Mouse (Mus musculus) lung, postnatal 25 days (tissue): ENCODE measurements at regions not wholly inside any gene's neighbourhood (a gene's known extent, or its start where the extent isn't known, plus 50 kb on each side); places are given as distances from the start of the nearest gene placed in this dataset.

Source experiments
- DNase-seq: peaks from one replicate; pipeline ENCODE4 v3.0.0; 2022; ENCODE audit warnings: low spot score

- no peak for DNase-seq
These were observed 85.8 kb upstream of the Zmiz1 start for GRCm38 (mm10) chr14:25373167-25373566.

DNA sequence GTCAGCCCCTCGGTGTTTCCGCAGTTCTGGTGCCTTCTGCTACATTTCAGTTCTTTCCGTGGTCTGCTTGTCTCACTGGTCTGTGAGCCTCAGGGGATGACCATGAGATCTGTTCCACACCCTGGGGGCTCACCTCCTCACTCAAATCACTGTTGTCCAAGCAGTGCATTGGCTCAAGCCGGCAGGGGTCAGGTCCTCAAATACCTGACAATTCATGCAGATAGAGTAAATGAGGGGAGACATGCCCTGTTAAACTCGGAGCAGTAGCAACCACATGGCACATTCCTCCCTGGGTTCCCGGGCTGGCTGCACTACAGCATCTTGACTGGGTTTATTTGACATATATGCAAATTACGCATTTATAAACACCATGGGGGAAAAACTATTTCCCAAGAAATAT, 84.0 kb upstream of the Zmiz1 start:
- DNase-seq, result no peak

DNA sequence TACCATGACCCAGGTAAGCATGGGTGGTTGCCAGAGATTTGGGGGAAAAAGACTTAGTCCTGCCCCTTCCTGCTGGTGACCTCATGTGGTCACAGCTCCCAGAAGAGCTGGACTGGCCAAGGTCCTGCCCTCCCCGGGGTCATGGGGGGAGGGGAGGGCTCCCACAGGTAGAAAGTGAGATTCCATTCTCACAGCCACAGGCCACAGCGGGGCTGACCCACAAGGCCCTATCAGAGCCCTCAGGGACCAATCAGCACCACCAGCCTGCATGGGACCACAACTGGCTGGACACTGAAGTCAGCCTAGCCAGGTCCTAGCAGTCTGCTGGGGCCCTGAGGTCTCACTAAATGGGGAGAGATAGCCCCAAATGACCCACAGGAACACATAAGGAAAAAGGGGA, 81.9 kb upstream of the Zmiz1 start:
- DNase-seq, result no peak

GRCm38 (mm10) chr14:25377554-25377899, 81.5 kb upstream of the Zmiz1 start:
- no peak for DNase-seq

DNA sequence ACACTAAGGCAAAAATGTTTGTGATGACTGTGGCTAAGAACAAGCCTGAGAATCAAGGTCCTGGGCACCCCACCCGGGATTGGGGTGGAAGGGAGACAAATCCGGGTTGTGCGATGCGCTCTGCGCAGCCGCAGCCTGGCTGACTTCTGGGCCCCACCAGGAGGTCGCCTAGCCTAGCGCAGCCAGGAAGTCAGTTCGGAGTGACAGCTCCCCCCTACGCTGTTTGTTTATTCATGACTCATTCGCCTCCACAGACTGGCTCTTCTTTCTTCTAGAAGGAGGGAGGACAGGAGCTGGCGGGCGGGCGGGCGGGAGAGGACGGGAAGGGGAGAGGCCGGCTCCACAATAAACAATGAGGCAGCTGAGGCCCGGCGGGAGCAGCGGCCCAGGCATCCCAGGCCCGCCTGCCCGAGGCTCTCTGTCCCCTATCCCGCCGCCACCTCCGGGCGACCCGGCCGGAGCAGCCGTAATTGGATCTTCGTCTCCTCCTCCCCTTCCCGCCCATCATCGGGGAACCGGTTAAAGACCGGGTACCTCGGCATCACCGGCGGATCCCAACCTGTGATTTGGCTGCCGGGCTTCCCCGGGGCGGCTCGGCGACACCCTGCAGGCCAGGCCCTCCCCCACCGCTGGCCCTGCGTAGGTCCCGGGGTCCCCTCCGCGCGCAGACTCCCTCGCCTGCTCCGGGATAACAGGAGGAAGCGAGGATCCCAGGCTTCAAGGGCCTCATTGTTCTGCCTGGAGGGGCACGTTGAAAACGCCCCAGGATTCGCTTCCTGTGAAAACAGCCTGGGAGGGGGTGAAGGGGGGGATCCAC, 80.9 kb upstream of the Zmiz1 start:
- DNase-seq, result peak; percentile 91

DNA sequence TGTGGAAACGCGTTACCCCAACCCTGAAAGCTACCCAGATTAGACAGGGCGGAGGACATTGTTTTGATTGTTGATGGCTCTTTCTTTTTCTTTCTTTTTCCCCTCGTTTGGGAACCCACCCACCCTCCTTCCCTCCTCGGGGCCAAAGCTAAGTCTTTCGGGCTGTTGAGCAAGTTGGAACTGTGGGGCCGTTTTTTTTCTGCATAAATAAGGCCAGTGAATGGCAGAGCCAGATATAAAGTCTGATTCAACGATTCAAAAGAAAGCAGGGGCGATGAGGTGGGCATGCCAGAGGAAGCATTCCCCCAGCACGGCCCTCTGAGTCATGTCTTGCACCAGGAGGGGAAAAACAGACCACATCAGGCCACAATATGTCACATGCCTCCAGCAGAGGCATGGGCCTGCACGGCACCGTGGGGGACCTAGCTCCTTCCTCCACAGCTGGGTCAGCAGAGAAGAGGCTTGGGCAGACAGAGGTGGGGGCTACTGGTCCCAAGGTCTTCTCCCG, 80.2 kb upstream of the Zmiz1 start:
- peak; percentile 36 for DNase-seq

DNA sequence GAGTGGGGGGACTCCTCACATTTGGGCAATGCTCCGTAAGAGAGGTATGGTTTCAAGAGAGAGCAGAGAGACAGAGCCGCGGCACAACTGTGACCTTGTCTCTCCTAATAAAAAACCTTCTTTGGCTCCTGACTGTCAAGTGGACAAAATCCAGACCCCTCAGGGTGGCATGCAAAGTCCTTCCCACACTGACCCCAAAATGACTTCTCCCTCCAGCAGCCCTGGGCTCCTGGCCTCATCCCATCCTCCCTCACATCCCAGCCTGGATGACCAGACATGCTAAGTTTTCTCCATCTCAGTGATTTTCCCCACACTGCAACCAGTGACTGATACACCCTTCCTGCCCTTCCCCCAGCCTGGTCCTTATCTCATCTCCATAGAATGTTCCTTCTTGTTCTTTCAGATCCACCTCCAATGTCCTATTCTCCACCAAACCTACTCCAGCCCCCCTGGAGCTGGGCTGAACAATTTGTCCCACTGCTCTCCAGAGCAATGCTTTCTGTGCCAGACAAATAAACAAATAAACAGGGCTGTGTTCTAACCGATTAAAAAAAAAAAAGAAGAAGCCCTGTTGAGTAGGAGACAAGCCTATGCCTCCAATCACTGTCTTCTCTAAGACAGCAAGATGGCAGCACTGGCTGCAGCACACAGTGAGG, 75.7 kb upstream of the Zmiz1 start:
- no peak for DNase-seq

GRCm38 (mm10) chr14:25385644-25386043, 73.3 kb upstream of the Zmiz1 start:
- peak; percentile 42 for DNase-seq

DNA sequence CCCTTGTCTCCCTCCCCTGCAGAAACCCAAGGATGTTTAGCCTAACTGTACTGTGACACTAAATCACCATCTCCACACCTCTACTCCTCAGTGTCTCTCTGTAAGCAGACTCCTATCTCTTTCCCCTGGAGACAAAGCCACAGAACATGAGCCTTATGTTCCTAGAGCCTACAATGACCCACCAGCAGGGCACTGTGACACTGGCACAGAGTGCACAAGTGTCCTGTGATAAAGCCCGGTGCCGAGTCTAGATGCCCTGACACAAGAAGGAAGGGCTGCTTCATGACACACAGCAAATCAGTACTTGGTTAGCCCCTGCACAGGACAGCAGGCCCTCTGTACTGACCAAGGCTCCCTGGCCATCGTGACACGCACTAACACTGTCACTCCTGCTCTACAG, 71.2 kb upstream of the Zmiz1 start:
- no peak for DNase-seq

DNA sequence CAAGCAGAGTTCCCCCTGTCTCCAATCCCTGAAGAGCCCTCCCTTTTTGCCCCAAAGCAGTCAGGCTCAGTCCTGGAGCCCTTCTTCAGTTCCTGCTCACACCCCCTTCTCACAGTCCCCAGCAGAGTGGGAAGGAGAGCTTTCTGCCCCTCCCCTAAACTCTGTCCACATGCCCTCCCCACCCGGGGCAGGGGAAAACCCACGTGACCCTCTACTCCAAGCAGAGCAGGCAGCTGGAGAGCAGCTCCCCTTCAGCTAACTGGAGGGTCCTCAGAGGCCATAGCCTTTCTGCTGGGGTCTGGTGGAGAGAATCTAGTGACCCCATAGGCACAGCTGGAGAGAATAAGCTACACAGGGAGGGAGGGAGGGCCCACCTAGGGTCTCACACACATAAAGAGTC, 69.7 kb upstream of the Zmiz1 start:
- DNase-seq, result no peak

DNA sequence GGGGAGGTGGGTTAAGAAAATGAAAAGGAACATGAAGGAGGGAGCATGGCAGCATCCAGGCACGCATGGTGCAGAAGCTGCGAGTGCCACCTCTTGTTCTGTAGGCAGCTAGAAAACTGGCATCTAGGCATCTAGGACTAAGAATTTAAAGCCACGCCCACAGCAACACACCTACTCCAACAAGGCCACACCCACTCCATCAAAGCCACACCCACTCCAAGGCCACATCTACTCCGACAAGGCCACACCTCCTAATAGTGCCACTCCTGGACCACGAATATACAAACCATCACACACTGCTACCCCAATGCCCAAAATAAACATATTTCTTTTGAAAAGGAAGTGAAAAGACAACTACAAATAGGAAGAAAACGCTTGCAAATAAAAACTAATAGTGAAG, 66.6 kb upstream of the Zmiz1 start:
- no peak for DNase-seq

DNA sequence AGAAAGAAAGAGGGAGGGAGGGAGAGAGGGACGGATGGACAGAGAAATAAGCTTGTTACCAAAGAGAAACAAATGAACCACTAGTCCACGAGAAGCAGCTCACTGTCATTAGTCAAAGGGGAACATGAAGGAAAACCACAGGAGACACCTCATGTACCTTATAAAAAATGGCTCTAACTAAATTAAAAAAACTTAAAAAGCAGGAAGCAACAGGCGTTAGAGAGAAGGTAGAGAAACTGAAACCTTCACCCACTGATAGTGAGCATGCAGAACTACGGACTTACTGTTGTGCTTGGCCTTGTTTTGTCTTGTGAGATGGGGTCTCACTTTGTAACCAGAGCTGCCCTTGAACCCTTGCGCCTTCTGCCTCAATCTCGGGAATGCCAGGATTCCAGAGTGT, 66.0 kb upstream of the Zmiz1 start:
- no peak for DNase-seq

DNA sequence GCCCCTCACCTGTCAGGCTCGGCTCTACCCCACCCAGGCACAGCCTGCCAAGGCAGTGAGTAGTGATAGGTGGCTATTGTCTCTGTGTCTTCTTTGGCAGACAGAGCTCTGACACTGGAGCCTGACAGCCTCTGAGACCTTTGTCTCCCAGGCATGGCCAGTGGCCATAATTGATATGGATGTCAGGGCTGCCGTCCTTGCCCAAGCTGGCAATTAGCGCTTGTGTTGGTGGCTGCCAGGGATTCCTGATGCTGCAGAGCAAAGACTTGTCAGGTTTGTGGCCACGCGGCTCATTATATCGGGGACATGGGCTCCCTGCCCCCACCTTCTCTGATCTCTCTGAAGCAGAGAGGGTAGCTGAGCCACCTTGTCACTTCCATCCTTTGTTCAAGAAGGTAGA, 64.1 kb upstream of the Zmiz1 start:
- DNase-seq, result no peak

- peak; percentile 79 for DNase-seq
These were observed 61.9 kb upstream of the Zmiz1 start for GRCm38 (mm10) chr14:25396990-25397531.

DNA sequence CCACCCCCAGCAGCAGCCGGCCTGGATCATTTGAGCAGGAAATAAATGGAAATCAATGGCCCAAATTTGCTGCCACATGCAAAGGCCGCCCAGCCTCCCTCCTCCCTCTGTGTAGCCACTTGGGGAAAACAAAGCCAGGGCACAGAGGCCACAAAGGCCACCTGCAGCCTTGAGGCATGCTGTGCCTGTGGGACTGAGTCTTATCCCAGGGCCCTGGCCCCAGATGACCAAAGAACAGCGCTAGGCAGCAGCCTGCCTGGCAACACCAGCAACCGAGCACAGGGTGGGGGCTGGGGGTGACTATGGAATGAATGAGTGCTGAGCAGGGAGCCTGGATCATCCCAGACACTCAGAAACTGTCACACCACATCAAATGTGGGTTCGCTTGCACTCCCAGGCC, 61.2 kb upstream of the Zmiz1 start:
- no peak for DNase-seq

DNA sequence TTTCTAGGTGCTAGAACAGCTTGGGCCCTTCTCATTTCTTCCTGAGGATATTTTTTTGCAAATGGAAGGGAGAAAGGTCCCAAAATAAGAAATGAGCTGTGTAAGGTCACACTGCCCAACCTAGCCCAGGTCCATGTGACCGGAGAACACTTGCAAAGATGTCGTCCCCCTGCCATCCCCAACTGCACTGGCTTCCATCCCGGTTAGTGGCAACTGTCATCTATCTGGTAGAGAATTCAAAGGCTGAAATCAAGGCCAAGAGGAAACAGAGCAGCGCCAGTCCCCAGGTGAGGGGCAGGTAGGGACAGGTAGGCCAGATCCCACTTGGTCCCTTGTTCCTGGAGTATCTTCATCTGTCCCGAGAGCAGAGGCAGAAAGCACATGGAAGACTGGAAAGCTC, 60.2 kb upstream of the Zmiz1 start:
- no peak for DNase-seq

- DNase-seq, result no peak
These were observed 59.7 kb upstream of the Zmiz1 start for GRCm38 (mm10) chr14:25399286-25399685.

DNA sequence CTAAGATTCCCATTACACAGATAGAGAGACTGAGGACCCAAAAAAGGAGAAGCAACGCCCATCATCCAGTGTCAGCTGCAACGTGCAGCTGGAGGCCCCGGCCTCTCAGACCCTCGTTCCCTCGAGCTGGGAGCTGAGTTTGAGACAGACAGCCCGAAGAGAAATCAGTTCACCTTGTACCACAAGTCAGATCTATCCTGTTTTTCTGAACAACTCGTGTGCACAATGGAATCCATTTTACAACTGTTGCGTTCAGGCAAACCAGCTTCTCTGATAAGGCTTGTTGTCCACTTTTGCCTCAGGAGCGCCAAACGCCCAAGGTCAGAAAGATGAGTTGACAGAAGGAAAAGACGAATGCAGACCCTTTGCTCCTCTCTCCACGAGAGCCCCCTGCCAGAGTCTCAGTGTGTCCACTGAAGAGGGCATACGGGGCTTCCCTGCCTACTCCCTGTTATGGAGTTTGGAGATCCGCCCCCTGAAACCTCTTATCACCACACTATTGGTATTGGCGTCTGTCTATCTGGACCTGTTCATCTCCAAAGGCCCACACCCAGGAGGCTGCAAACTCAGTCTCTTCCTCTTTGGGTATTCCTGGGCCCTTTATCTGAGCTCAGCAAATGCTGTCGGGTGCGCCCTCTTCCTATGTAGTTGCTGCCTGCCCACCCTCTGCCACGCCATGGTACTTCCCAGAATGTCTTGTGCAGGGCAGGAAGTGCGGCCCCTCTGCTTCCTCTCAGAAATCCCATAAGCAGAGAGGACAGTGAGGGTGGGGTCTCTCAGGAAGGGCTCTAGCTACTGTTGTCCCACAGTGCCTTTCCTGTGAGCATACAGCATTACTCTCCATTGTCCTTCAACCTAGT, 57.7 kb upstream of the Zmiz1 start:
- DNase-seq, result peak; percentile 78

GRCm38 (mm10) chr14:25402409-25402808, 56.6 kb upstream of the Zmiz1 start:
- DNase-seq, result no peak

DNA sequence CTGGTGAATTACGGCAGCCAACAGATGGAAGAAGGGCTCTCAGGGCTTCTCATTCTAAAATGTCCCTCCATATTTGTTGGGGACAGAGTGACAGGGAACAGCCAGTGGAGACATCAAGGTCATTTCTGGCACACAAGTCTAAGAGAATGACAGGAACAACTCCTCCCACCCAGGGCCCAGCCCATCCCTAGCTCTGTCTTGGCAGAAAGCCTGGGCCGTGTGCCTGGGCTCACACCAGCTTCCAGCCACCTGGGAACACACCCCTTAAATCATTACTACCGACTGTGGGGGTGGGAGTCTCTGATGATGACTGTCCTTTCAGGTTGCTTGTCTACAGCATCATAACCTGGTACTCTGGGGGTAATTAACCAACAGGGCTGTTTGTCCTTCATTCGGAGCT, 53.8 kb upstream of the Zmiz1 start:
- DNase-seq, result no peak

DNA sequence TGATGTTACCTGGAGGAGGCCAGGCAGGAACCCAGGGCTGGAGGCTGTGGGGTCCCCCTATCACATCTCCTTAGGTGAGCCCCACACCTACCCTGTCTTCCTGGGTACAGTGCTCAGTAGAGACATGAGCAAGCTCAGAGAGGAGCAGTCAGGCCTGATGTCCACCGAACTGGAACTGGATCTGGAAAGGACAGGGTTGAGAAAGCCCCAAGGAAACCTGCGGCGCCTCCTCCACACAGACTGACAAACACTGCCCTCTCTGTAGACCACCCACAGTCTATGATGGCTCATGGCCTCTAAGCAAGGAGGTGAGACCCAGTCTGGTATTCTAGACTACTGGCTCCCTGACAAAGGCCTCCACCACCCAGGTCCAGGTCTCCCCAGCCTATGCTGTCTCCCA, 52.9 kb upstream of the Zmiz1 start:
- DNase-seq, result no peak

- DNase-seq, result no peak
These were observed 52.4 kb upstream of the Zmiz1 start for GRCm38 (mm10) chr14:25406613-25407012.

GRCm38 (mm10) chr14:25407111-25407510, 51.9 kb upstream of the Zmiz1 start:
- DNase-seq, result no peak
